Mouse (Mus musculus) layer of hippocampus, postnatal 36 days (tissue): Measurements from ENCODE around the gene Mrps31. TPM values are rescaled to one million over a fixed set of nuclear protein-coding genes. Genes with fewer than 3 reads are reported as not detected.

Experiments
- total RNA-seq, 2 experiments: library from RNA; stranded (reverse); gene quantifications; 2 replicates each; pipeline ENCODE4 v1.2.3; 2021

Mrps31 gene
- total RNA-seq, 2 experiments from 2014 or later: 23.9 to 26.6 TPM

Other genes with a start within 250 kb of the Mrps31 start
- 1 to 10 TPM; 2.3 to 3.2 TPM for gene Nek3, start 244.9 kb upstream of the Mrps31 start, total RNA-seq
- 1 to 10 TPM in 1 of 2 experiments, under 1 TPM in 1; 0.71 to 1.7 TPM for gene Ckap2, start 225.5 kb upstream of the Mrps31 start, total RNA-seq
- gene Vps36, start 218.6 kb upstream of the Mrps31 start, total RNA-seq: 10 to 100 TPM; 26.5 to 30.9 TPM
- gene Thsd1, start 184.0 kb upstream of the Mrps31 start, total RNA-seq: 1 to 10 TPM; 3.3 to 3.4 TPM
- not detected for gene Tpte, start 127.9 kb upstream of the Mrps31 start, total RNA-seq
- 10 to 100 TPM; 11.6 to 12.8 TPM for gene Slc25a15, start 12.8 kb upstream of the Mrps31 start, total RNA-seq